Mouse (Mus musculus): ENCODE data around the gene Dpm2. TPM values are rescaled to one million over a fixed set of nuclear protein-coding genes. Genes with fewer than 3 reads are reported as not detected.

Gene Dpm2
- polyA plus RNA-seq, 1 experiment, result 110 TPM

GRCm38 (mm10) chr2:32534061-32534732 is 36.5 kb upstream of the Dpm2 start:
- Histone ChIP-seq H3K27me3 (ENCODE audit: control insufficient read depth, insufficient read depth, low read length) (no peaks in the 10 kb centered on the region), H3K4me1 (ENCODE audit: control insufficient read depth, insufficient read depth, low read length) (peaks cover 22% of the 10 kb centered on the region), H3K4me3 (ENCODE audit: control insufficient read depth, low read depth, low read length) (peak overlapping the region; percentile 64), H3K27ac (ENCODE audit: control insufficient read depth, insufficient read depth, low read depth, low read length) (peak overlapping the region; percentile 64), H3K36me3 (ENCODE audit: control insufficient read depth, insufficient read depth, low read length) (no peaks in the 10 kb centered on the region)
- no peak for TF ChIP-seq POLR2A (IDR thresholded peaks at IDR 0.05; ENCODE audit: control insufficient read depth, low read depth, low read length)
- no peak for TF ChIP-seq CTCF (IDR thresholded peaks at IDR 0.05; ENCODE audit: control insufficient read depth, insufficient read depth, insufficient replicate concordance, low read depth, low read length)

- TF ChIP-seq CTCF (IDR thresholded peaks at IDR 0.05; ENCODE audit: control insufficient read depth, insufficient read depth, insufficient replicate concordance, low read depth, low read length) (no peak), POLR2A (IDR thresholded peaks at IDR 0.05; ENCODE audit: control insufficient read depth, low read depth, low read length) (peak; percentile 75)
- peaks cover 22% of the 10 kb centered on the region for H3K4me1 ChIP-seq (ENCODE audit: control insufficient read depth, insufficient read depth, low read length)
- H3K4me3 ChIP-seq (ENCODE audit: control insufficient read depth, low read depth, low read length), result peak within 1 kb of the TSS; percentile 90
- H3K36me3 ChIP-seq (ENCODE audit: control insufficient read depth, insufficient read depth, low read length), result no peaks in the 10 kb centered on the region
- H3K27me3 ChIP-seq (ENCODE audit: control insufficient read depth, insufficient read depth, low read length), result no peaks in the 10 kb centered on the region
- peak within 1 kb of the TSS; percentile 73 for H3K27ac ChIP-seq (ENCODE audit: control insufficient read depth, insufficient read depth, low read depth, low read length)
These were observed 35.8 kb upstream of the Dpm2 start, which contains the start of gene Fam102a for GRCm38 (mm10) chr2:32534733-32535471. TSS of gene Fam102a (plus strand) at chr2:32535332.

DNA sequence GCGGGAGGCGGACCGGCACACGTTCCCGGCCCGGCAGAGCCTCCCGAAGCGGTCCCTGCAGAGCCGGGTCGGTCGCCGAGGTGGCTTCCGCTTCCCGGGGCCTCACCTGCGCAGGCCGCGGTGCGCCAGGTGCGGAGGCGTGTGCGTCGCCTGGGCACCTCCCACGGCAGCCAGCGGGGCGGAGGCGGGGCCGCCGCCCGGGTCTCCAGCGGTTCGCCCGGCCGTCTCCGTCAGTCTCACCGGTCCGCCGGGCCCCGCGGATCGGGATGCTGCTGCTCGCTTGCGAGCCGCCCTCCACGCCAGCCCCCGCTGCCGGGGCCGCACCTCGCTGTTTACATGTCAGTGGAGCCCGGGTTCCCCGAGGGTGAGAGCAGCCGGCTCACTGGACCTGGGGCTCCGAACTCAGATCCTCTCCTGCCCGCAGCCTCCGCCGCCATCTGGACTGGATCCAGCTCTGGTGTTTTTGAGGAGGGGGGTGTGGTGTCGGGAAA is 35.1 kb upstream of the Dpm2 start:
- Histone ChIP-seq H3K4me1 (ENCODE audit: control insufficient read depth, insufficient read depth, low read length) (peaks cover 22% of the 10 kb centered on the region), H3K27ac (ENCODE audit: control insufficient read depth, insufficient read depth, low read depth, low read length) (peak overlapping the region; percentile 73), H3K36me3 (ENCODE audit: control insufficient read depth, insufficient read depth, low read length) (no peaks in the 10 kb centered on the region), H3K27me3 (ENCODE audit: control insufficient read depth, insufficient read depth, low read length) (no peaks in the 10 kb centered on the region), H3K4me3 (ENCODE audit: control insufficient read depth, low read depth, low read length) (peak overlapping the region; percentile 90)
- no peak for TF ChIP-seq CTCF (IDR thresholded peaks at IDR 0.05; ENCODE audit: control insufficient read depth, insufficient read depth, insufficient replicate concordance, low read depth, low read length)
- no peak for TF ChIP-seq POLR2A (IDR thresholded peaks at IDR 0.05; ENCODE audit: control insufficient read depth, low read depth, low read length)

GRCm38 (mm10) chr2:32536086-32536633 is 34.5 kb upstream of the Dpm2 start:
- H3K27ac ChIP-seq (ENCODE audit: control insufficient read depth, insufficient read depth, low read depth, low read length), result peak overlapping the region; percentile 73
- H3K4me3 ChIP-seq (ENCODE audit: control insufficient read depth, low read depth, low read length), result peak overlapping the region; percentile 90
- no peaks in the 10 kb centered on the region for H3K36me3 ChIP-seq (ENCODE audit: control insufficient read depth, insufficient read depth, low read length)
- no peaks in the 10 kb centered on the region for H3K27me3 ChIP-seq (ENCODE audit: control insufficient read depth, insufficient read depth, low read length)
- peaks cover 23% of the 10 kb centered on the region for H3K4me1 ChIP-seq (ENCODE audit: control insufficient read depth, insufficient read depth, low read length)
- TF ChIP-seq CTCF (IDR thresholded peaks at IDR 0.05; ENCODE audit: control insufficient read depth, insufficient read depth, insufficient replicate concordance, low read depth, low read length), result no peak
- TF ChIP-seq POLR2A (IDR thresholded peaks at IDR 0.05; ENCODE audit: control insufficient read depth, low read depth, low read length), result no peak

DNA sequence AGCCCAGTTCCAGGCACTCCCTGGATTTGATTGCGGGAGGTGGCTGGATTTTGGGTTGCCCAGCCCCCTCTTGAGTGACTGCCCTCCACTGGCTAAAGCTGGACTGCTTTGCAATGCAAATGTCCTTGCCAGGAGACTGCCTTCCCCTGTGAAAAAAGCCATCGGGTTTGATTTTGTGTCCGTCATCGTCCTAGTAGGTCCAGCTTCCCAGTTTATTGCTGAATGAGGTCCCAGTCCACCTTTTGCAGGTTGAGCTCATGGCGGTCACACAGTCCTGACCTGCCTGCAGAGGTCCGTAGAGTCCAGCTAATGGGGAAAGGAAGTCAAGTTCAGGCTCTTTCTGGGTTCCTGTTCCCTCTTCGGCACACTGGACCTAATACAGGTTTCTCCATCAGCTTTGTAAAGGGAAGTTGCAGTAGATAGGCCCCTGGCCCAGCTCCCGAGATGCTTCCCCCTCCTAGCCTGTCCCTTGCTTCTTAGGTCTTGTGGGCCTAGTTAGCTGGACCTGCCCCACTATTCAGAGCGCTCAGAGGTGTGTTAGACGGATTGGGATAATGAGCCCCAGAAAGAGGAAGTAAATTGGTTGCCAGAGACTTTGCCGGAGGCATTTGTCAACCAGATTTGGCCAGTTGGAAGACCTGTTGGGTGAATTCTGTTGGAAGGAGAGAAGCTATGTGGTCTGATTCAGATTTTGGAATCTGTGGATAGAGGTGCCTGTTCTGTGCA is 33.9 kb upstream of the Dpm2 start:
- H3K27me3 ChIP-seq (ENCODE audit: control insufficient read depth, insufficient read depth, low read length), result no peaks in the 10 kb centered on the region
- peak overlapping the region; percentile 73 for H3K27ac ChIP-seq (ENCODE audit: control insufficient read depth, insufficient read depth, low read depth, low read length)
- no peaks in the 10 kb centered on the region for H3K36me3 ChIP-seq (ENCODE audit: control insufficient read depth, insufficient read depth, low read length)
- peak overlapping the region; percentile 90 for H3K4me3 ChIP-seq (ENCODE audit: control insufficient read depth, low read depth, low read length)
- TF ChIP-seq POLR2A (IDR thresholded peaks at IDR 0.05; ENCODE audit: control insufficient read depth, low read depth, low read length) (no peak), CTCF (IDR thresholded peaks at IDR 0.05; ENCODE audit: control insufficient read depth, insufficient read depth, insufficient replicate concordance, low read depth, low read length) (no peak)
- H3K4me1 ChIP-seq (ENCODE audit: control insufficient read depth, insufficient read depth, low read length), result peaks cover 25% of the 10 kb centered on the region

DNA sequence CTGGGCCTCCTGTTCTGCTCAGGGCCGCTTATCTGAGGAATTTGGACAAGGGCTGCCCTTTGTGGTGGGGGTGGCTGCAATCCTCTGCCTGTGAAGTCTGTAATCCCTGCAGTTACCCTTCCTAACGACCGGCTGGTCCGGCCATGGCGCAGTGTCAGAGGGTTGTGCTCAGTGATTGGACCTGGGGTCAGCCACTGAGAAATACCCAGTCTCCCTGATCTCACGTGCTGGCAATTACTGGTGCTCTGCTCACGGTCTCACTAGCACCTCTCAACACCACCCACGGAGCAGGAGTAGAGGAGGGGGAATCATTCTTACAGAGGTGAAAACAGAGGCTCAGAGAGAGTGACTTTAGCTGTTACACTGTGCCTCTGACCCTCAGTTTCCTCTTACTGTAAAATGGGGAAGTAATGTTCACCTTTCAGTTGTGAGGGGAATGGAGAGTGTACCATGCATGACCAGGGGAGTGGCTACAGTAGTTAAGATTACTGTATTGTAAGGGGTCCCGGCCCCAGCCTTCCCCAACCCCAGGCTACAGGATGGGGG is 33.2 kb upstream of the Dpm2 start:
- Histone ChIP-seq H3K36me3 (ENCODE audit: control insufficient read depth, insufficient read depth, low read length) (no peaks in the 10 kb centered on the region), H3K4me3 (ENCODE audit: control insufficient read depth, low read depth, low read length) (peak overlapping the region; percentile 90), H3K27me3 (ENCODE audit: control insufficient read depth, insufficient read depth, low read length) (no peaks in the 10 kb centered on the region), H3K27ac (ENCODE audit: control insufficient read depth, insufficient read depth, low read depth, low read length) (peak overlapping the region; percentile 73), H3K4me1 (ENCODE audit: control insufficient read depth, insufficient read depth, low read length) (peaks cover 26% of the 10 kb centered on the region)
- TF ChIP-seq CTCF (IDR thresholded peaks at IDR 0.05; ENCODE audit: control insufficient read depth, insufficient read depth, insufficient replicate concordance, low read depth, low read length) (no peak), POLR2A (IDR thresholded peaks at IDR 0.05; ENCODE audit: control insufficient read depth, low read depth, low read length) (peak; percentile 32; the same call in 1 of the 2 replicates)

Measured in testis, adult 2 months (tissue).